Mouse (Mus musculus) lung, adult 2 months (tissue): ENCODE measurements at regions not wholly inside any gene's neighbourhood (a gene's known extent, or its start where the extent isn't known, plus 50 kb on each side); places are given as distances from the start of the nearest gene placed in this dataset.
A peak's percentile ranks its signal among the peaks of the same experiment; 100 is the strongest.

Source experiments
- DNase-seq: peaks from one replicate; pipeline ENCODE4 v3.0.0; 2022
- H3K4me1 ChIP-seq: fragments of 200-500 bp; 2 replicates; pipeline ENCODE4 v1.6.1; 2011; ENCODE audit warnings: low read length; ENCODE audit not compliant: control insufficient read depth, insufficient read depth
- H3K4me3 ChIP-seq: fragments of 200-500 bp; replicated peaks from 2 replicates; pipeline ENCODE3; 2011; ENCODE audit warnings: low read depth, mild to moderate bottlenecking, control low read depth, low read length; ENCODE audit errors: extremely low read depth
- CTCF ChIP-seq: fragments of 200-500 bp; IDR thresholded peaks from 2 replicates; pipeline ENCODE4 v1.5.1; 2011; ENCODE audit warnings: mild to moderate bottlenecking, low read length, control low read depth; ENCODE audit not compliant: insufficient read depth
- POLR2A ChIP-seq: fragments of 200-500 bp; IDR thresholded peaks from 2 replicates; pipeline ENCODE4 v1.6.1; 2011; ENCODE audit warnings: low read depth, mild to moderate bottlenecking, control low read depth, low read length, borderline replicate concordance; ENCODE audit errors: extremely low read depth
- WGBS: fragments of 180-500 bp; shearing (Covaris S2); methylation state at CpG from one replicate; pipeline ENCODE4 v1.1.7; 2018; 5-methylcytosine and 5-hydroxymethylcytosine counted together

GRCm38 (mm10) chr15:63648142-63648989 is 196.6 kb downstream of the Gsdmc2 start:
- no peaks in the 10 kb centered on the region for H3K4me1 ChIP-seq
- no peak overlapping the region for H3K4me3 ChIP-seq
- no peak for DNase-seq
- TF ChIP-seq POLR2A (no peak), CTCF (no peak)
- 35% methylated on average over 12 of the region's 12 CpGs for WGBS

DNA sequence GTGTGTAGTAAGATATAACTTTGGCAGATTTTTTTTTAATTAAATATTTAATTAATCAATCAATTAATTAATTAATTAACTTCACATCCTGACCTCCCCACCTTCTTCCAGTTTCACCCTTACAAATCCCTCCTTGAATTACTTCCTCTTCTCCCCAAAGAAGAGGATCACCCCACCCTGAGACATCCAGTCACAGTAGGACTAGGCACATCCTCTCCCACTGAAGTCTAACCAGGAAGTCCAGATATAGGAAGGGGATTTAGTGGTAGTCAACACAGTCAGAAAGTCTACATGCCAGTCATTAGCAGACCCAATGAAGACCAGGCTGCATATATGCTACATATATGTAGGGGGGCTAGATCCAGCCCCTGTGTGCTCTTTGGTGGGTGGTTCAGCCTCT is 220.2 kb downstream of the Gsdmc2 start:
- DNase-seq: no peak
- no peaks in the 10 kb centered on the region for H3K4me1 ChIP-seq
- no peak overlapping the region for H3K4me3 ChIP-seq
- TF ChIP-seq POLR2A (no peak), CTCF (no peak)

- TF ChIP-seq POLR2A: no peak
- Histone ChIP-seq H3K4me1 (no peaks in the 10 kb centered on the region), H3K4me3 (no peak overlapping the region)
- WGBS: 80% methylated on average over 2 of the region's 2 CpGs
- DNase-seq: no peak
These were observed 220.7 kb downstream of the Gsdmc2 start for GRCm38 (mm10) chr15:63624249-63624648.

- no peak for TF ChIP-seq CTCF
- no peak for TF ChIP-seq POLR2A
- WGBS: 37% methylated on average over 8 of the region's 8 CpGs
- DNase-seq: no peak
These were observed 228.3 kb downstream of the Gsdmc2 start for GRCm38 (mm10) chr15:63616506-63617208.

DNA sequence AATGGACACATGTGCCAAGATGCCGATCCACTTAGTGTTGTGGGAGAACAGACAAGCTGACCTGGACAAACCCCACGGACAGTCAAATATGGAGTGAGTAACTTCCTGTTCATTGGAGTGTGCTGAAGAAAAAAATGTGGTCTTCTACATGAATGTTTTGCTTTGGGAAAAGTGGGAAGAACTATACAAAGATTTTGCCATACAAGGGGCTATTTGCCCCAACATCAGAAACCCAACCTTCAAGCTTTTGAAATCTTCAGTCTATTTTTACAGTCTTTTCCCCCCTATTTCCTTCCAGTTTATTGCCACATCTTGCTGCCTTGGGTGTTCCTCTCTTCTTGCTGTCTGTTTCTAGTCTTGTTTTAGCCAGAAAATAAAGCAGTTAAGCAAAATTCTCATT is 230.8 kb downstream of the Gsdmc2 start:
- H3K4me3 ChIP-seq: no peak overlapping the region
- no peaks in the 10 kb centered on the region; the same call in 1 of the 2 replicates for H3K4me1 ChIP-seq
- 83% methylated on average over 2 of the region's 2 CpGs for WGBS
- no peak for DNase-seq
- no peak for TF ChIP-seq CTCF
- no peak for TF ChIP-seq POLR2A

More at GRCm38 (mm10) chr15:63616506-63617208, 228.3 kb downstream of the Gsdmc2 start:
- Histone ChIP-seq H3K4me1 (no peaks in the 10 kb centered on the region; the same call in 1 of the 2 replicates), H3K4me3 (no peak overlapping the region)

- Histone ChIP-seq H3K4me1 (no peaks in the 10 kb centered on the region; the same call in 1 of the 2 replicates), H3K4me3 (no peak overlapping the region)
- 85% methylated on average over 1 of the region's 1 CpGs for WGBS
- TF ChIP-seq POLR2A (no peak), CTCF (no peak)
- no peak for DNase-seq
These were observed 231.9 kb downstream of the Gsdmc2 start for GRCm38 (mm10) chr15:63613120-63613519.

DNA sequence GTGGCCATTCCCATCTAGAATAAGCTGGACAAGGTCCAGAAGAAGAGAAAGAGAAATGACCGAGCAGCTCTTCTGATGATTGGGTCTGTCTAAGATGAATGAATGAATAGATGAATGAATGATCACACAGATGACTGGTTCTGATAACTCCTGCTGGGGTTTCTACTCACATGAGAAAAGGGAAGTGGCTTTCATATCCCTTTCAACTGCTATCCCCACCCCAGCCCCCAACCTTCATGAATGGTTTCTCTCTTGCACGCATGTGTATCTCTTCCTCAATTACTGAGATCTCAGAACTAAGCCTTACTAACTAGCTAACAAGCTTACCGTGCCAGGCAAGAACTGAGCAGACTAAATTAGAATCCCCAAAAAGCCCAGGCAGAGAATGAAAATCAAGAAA is 233.8 kb downstream of the Gsdmc2 start:
- 82% methylated on average over 3 of the region's 3 CpGs for WGBS
- Histone ChIP-seq H3K4me3 (no peak overlapping the region), H3K4me1 (no peaks in the 10 kb centered on the region)
- TF ChIP-seq CTCF (no peak), POLR2A (no peak)
- DNase-seq: no peak

GRCm38 (mm10) chr15:63603100-63603714 is 241.8 kb downstream of the Gsdmc2 start:
- no peak for DNase-seq

DNA sequence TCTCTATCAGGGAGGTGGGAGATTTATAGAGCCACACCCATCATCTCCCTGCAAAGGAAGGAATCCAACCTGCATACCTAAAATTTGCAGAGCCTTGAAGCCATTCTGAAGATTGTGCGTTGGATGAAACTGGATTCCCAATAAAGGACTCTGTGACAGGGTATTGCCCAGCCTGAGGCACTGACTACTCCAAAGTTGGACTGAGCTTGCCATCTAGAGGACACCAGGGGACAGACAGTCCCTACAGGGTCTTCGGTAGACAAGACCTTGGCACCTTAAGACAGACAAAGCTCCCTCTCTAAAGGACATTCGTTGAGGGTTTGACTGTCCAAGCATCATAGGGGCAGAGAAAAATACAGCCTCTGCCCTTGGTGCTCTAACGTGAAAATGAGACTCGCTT is 243.4 kb downstream of the Gsdmc2 start:
- no peak overlapping the region for H3K4me3 ChIP-seq
- no peak for DNase-seq
- H3K4me1 ChIP-seq: no peaks in the 10 kb centered on the region
- TF ChIP-seq CTCF (peak; percentile 55), POLR2A (no peak)
- WGBS: 42% methylated on average over 5 of the region's 5 CpGs

More at GRCm38 (mm10) chr15:63603100-63603714, 241.8 kb downstream of the Gsdmc2 start:
- Histone ChIP-seq H3K4me1 (no peaks in the 10 kb centered on the region), H3K4me3 (no peak overlapping the region)
- WGBS: 63% methylated on average over 8 of the region's 8 CpGs
- TF ChIP-seq POLR2A: no peak
- TF ChIP-seq CTCF: no peak
